Mouse (Mus musculus) MEL (cell line): Measurements from ENCODE around the gene Phlda3. TPM values are rescaled to one million over a fixed set of nuclear protein-coding genes. Genes with fewer than 3 reads are reported as not detected.

ENCODE experiments used
- DNase-seq: peaks from one replicate; pipeline ENCODE4 v3.0.0; 2011; ENCODE audit warnings: low read depth, low spot score
- H3K27ac ChIP-seq: 2 replicates; pipeline ENCODE4 v1.5.1; 2012; ENCODE audit warnings: low read depth, mild to moderate bottlenecking, control low read depth, low read length, moderate library complexity; ENCODE audit not compliant: control insufficient read depth
- H3K27me3 ChIP-seq, 2 experiments: fragments of 150-350 bp in 1 of 2; sonication (generic) in 1 of 2; 2 replicates each; pipeline ENCODE4 v1.6.1; 2012; ENCODE audit warnings: low read length in 2 of 2, mild to moderate bottlenecking in 2 of 2, improper control_type of control experiment in 1 of 2, moderate library complexity in 1 of 2; ENCODE audit not compliant: insufficient read depth in 2 of 2, control insufficient read depth in 1 of 2
- H3K36me3 ChIP-seq, 2 experiments: 2 replicates each; pipeline ENCODE4 v1.6.1; 2012 to 2014; ENCODE audit warnings: low read length in 2 of 2, improper control_type of control experiment in 1 of 2, inconsistent platforms in 1 of 2, mild to moderate bottlenecking in 1 of 2; ENCODE audit not compliant: insufficient read depth in 2 of 2, control insufficient read depth in 1 of 2
- H3K4me1 ChIP-seq, 2 experiments: fragments of 150-350 bp in 1 of 2; sonication (generic) in 1 of 2; 2 replicates each; pipeline ENCODE4 v1.6.1; 2012; ENCODE audit warnings: low read length in 2 of 2, improper control_type of control experiment in 1 of 2, mild to moderate bottlenecking in 1 of 2; ENCODE audit not compliant: insufficient read depth in 2 of 2, control insufficient read depth in 1 of 2
- H3K4me3 ChIP-seq, 2 experiments: fragments of 150-350 bp in 1 of 2; sonication (generic) in 1 of 2; 2 replicates each; pipeline ENCODE4 v1.5.1; 2012; ENCODE audit warnings: low read depth in 2 of 2, low read length in 2 of 2, mild to moderate bottlenecking in 2 of 2, moderate library complexity in 2 of 2, control low read depth in 1 of 2, improper control_type of control experiment in 1 of 2; ENCODE audit not compliant: control insufficient read depth in 1 of 2, insufficient read depth in 1 of 2
- H3K79me2 ChIP-seq: 2 replicates; pipeline ENCODE4 v1.6.1; 2012; ENCODE audit warnings: mild to moderate bottlenecking, low read length, moderate library complexity; ENCODE audit not compliant: control insufficient read depth, poor library complexity, insufficient read depth
- H3K9ac ChIP-seq: 2 replicates; pipeline ENCODE4 v1.6.1; 2012; ENCODE audit warnings: low read depth, mild to moderate bottlenecking, control low read depth, low read length, moderate library complexity; ENCODE audit not compliant: control insufficient read depth, poor library complexity, severe bottlenecking
- H3K9me3 ChIP-seq: fragments of 150-350 bp; sonication (generic); replicated peaks from 2 replicates; pipeline ENCODE4 v1.6.1; 2012; ENCODE audit warnings: mild to moderate bottlenecking, low read length, improper control_type of control experiment, moderate library complexity; ENCODE audit not compliant: insufficient read depth
- CHD1 ChIP-seq: IDR thresholded peaks from 2 replicates; pipeline ENCODE4 v1.6.1; 2012; ENCODE audit warnings: low read depth, mild to moderate bottlenecking, inconsistent platforms, low read length, improper control_type of control experiment
- CTCF ChIP-seq, 3 experiments: IDR thresholded peaks in 2 of 3; conservative IDR thresholded peaks in 1 of 3; 2 replicates each; pipeline ENCODE4 v1.5.1; 2011 to 2012; ENCODE audit warnings: low read length in 3 of 3, low read depth in 2 of 3, mild to moderate bottlenecking in 2 of 3, improper control_type of control experiment in 1 of 3, inconsistent platforms in 1 of 3, mixed read lengths in 1 of 3, moderate library complexity in 1 of 3; ENCODE audit not compliant: control insufficient read depth in 1 of 3, insufficient read depth in 1 of 3, poor library complexity in 1 of 3, severe bottlenecking in 1 of 3
- E2F4 ChIP-seq: IDR thresholded peaks from 2 replicates; pipeline ENCODE4 v1.6.1; 2011; ENCODE audit warnings: low read depth, low read length, improper control_type of control experiment, borderline replicate concordance
- ELF1 ChIP-seq: IDR thresholded peaks from 2 replicates; pipeline ENCODE4 v1.6.1; 2014; ENCODE audit warnings: low read depth, mild to moderate bottlenecking, inconsistent platforms, low read length, improper control_type of control experiment, moderate library complexity
- GATA1 ChIP-seq: IDR thresholded peaks from 2 replicates; pipeline ENCODE4 v1.6.1; 2011; ENCODE audit warnings: low read depth, low read length, improper control_type of control experiment
- JUND ChIP-seq: IDR thresholded peaks from 2 replicates; pipeline ENCODE4 v1.6.1; 2011; ENCODE audit warnings: low read depth, mild to moderate bottlenecking, improper control_type of control experiment, low read length
- MAFK ChIP-seq: IDR thresholded peaks from 2 replicates; pipeline ENCODE4 v1.6.1; 2011; ENCODE audit warnings: low read depth, mild to moderate bottlenecking, low read length, improper control_type of control experiment, borderline replicate concordance
- MYC ChIP-seq: IDR thresholded peaks from 2 replicates; pipeline ENCODE4 v1.6.1; 2011; ENCODE audit warnings: low read depth, mild to moderate bottlenecking, low read length, improper control_type of control experiment, moderate library complexity
- POLR2A ChIP-seq, 2 experiments: IDR thresholded peaks; 2 replicates each; pipeline ENCODE4 v1.6.1; 2011 to 2012; ENCODE audit warnings: low read length in 2 of 2, mild to moderate bottlenecking in 2 of 2, control low read depth in 1 of 2, improper control_type of control experiment in 1 of 2, low read depth in 1 of 2, moderate library complexity in 1 of 2; ENCODE audit not compliant: control insufficient read depth in 1 of 2, insufficient read depth in 1 of 2, poor library complexity in 1 of 2
- POLR2AphosphoS5 ChIP-seq: IDR thresholded peaks from 2 replicates; pipeline ENCODE4 v1.6.1; 2012; ENCODE audit warnings: low read depth, borderline replicate concordance, mild to moderate bottlenecking, inconsistent platforms, low read length, moderate library complexity, mixed read lengths
- RAD21 ChIP-seq: IDR thresholded peaks from 2 replicates; pipeline ENCODE4 v1.6.1; 2011; ENCODE audit warnings: mild to moderate bottlenecking, low read depth, low read length, improper control_type of control experiment
- SMC3 ChIP-seq: IDR thresholded peaks from 2 replicates; pipeline ENCODE4 v1.6.1; 2011; ENCODE audit warnings: low read depth, low read length, improper control_type of control experiment
- TAL1 ChIP-seq: IDR thresholded peaks from 2 replicates; pipeline ENCODE4 v1.6.1; 2012; ENCODE audit warnings: mild to moderate bottlenecking, inconsistent platforms, low read length, moderate library complexity, mixed read lengths
- TBP ChIP-seq: IDR thresholded peaks from 2 replicates; pipeline ENCODE4 v1.8.0; 2011; ENCODE audit warnings: low read depth, low read length, improper control_type of control experiment
- USF1 ChIP-seq: IDR thresholded peaks from 2 replicates; pipeline ENCODE4 v1.6.1; 2014; ENCODE audit warnings: low read depth, mild to moderate bottlenecking, inconsistent platforms, low read length, improper control_type of control experiment, moderate library complexity
- USF2 ChIP-seq, 2 experiments: IDR thresholded peaks; 2 replicates each; pipeline ENCODE4 v1.6.1; 2011 to 2012; ENCODE audit warnings: improper control_type of control experiment in 2 of 2, low read length in 2 of 2, borderline replicate concordance in 1 of 2, inconsistent platforms in 1 of 2, low read depth in 1 of 2, mild to moderate bottlenecking in 1 of 2; ENCODE audit not compliant: insufficient read depth in 1 of 2
- ZC3H11A ChIP-seq: IDR thresholded peaks from 2 replicates; pipeline ENCODE4 v1.6.1; 2012; ENCODE audit warnings: low read depth, mild to moderate bottlenecking, inconsistent platforms, low read length, improper control_type of control experiment
- ZMIZ1 ChIP-seq: IDR thresholded peaks from 2 replicates; pipeline ENCODE4 v1.6.1; 2012; ENCODE audit warnings: low read depth, mild to moderate bottlenecking, inconsistent platforms, low read length, improper control_type of control experiment, moderate library complexity
- polyA plus RNA-seq, 2 experiments: library from polyadenylated mRNA; stranded (reverse) in 1 of 2; unstranded in 1 of 2; fragments of >175 nt in 1 of 2; fragments of >200 nt in 1 of 2; gene quantifications; 2 replicates each; pipeline versions ENCODE4 v1.2.1 to v1.2.4; 2012; ENCODE audit warnings: low replicate concordance in 2 of 2, low read depth in 1 of 2; ENCODE audit not compliant: insufficient read length in 2 of 2, insufficient read depth in 1 of 2, missing spikeins in 1 of 2
- total RNA-seq: library from RNA; depleted of rRNA; stranded (reverse); fragments of 300-350 nt; gene quantifications from 2 replicates; pipeline ENCODE4 v1.2.3, GENCODE M21; 2012

Phlda3 gene
- total and polyA plus RNA-seq, 3 experiments = 7.7 to 20.0 TPM; not detected in 1

- DNase-seq = no peak
- Histone ChIP-seq H3K36me3 (no peaks in the 10 kb centered on the region), H3K79me2 (no peaks in the 10 kb centered on the region), H3K9me3 (no peaks in the 10 kb centered on the region)
- no peak for TF ChIP-seq USF2 (IDR thresholded peaks at IDR 0.05; ENCODE audit: borderline replicate concordance in 1 of 2, insufficient read depth in 1 of 2, low read depth in 1 of 2, low read length in 2 of 2)
- no peak for TF ChIP-seq ZC3H11A
- TF ChIP-seq, all 39 proteins: peak for 0
- no peak overlapping the region for H3K4me3 ChIP-seq
- H3K27ac ChIP-seq = no peak overlapping the region
- peaks cover 0 to 3% of the 10 kb centered on the region in 2 experiments; a peak in 3 of 4 replicates for H3K27me3 ChIP-seq
- no peak overlapping the region for H3K9ac ChIP-seq
- H3K4me1 ChIP-seq = no peaks in the 10 kb centered on the region; a peak in 1 of 4 replicates
Measured at GRCm38 (mm10) chr1:135807546-135807945, 41.6 kb downstream of the Phlda3 start.

- no peaks in the 10 kb centered on the region for H3K9me3 ChIP-seq
- no peak for DNase-seq
- H3K27ac ChIP-seq = no peak overlapping the region
- H3K4me1 ChIP-seq = no peaks in the 10 kb centered on the region; a peak in 1 of 4 replicates
- H3K36me3 ChIP-seq = no peaks in the 10 kb centered on the region
- peaks cover 0 to 11% of the 10 kb centered on the region in 2 experiments for H3K27me3 ChIP-seq
- H3K9ac ChIP-seq = no peak overlapping the region
- H3K4me3 ChIP-seq = no peak overlapping the region
- H3K79me2 ChIP-seq = no peaks in the 10 kb centered on the region
- TF ChIP-seq CHD1 (no peak), ZC3H11A (no peak), USF2 (IDR thresholded peaks at IDR 0.05; ENCODE audit: borderline replicate concordance in 1 of 2, insufficient read depth in 1 of 2, low read depth in 1 of 2, low read length in 2 of 2) (no peak), ZMIZ1 (no peak), POLR2A (IDR thresholded peaks at IDR 0.05; ENCODE audit: control insufficient read depth in 1 of 2, insufficient read depth in 1 of 2, low read depth in 1 of 2, low read length in 2 of 2, poor library complexity in 1 of 2) (no peak), TAL1 (no peak), JUND (no peak), TBP (no peak), USF1 (no peak), MAFK (no peak), E2F4 (no peak), POLR2AphosphoS5 (no peak), ELF1 (no peak)
- TF ChIP-seq, all 39 proteins: peak for 0
Measured at GRCm38 (mm10) chr1:135810180-135810579, 44.3 kb downstream of the Phlda3 start.

GRCm38 (mm10) chr1:135811016-135811646, 45.2 kb downstream of the Phlda3 start:
- H3K4me1 ChIP-seq = no peaks in the 10 kb centered on the region; a peak in 1 of 4 replicates
- H3K27me3 ChIP-seq = peaks cover 5 to 15% of the 10 kb centered on the region in 2 experiments
- H3K36me3 ChIP-seq = no peaks in the 10 kb centered on the region
- H3K9me3 ChIP-seq = no peaks in the 10 kb centered on the region
- H3K27ac ChIP-seq = no peak overlapping the region
- TF ChIP-seq ZC3H11A (0 out of 2 replicates have a peak, but pooled peaks have one; percentile 12), GATA1 (no peak), CTCF (IDR thresholded peaks at IDR 0.05 in 2 of 3, conservative IDR thresholded peaks at IDR 0.05 in 1 of 3; ENCODE audit: control insufficient read depth in 1 of 3, insufficient read depth in 1 of 3, low read depth in 2 of 3, low read length in 3 of 3, poor library complexity in 1 of 3, severe bottlenecking in 1 of 3) (peak; percentile 89 to 100 (median 91)), RAD21 (peak; percentile 41), JUND (no peak), MYC (no peak), SMC3 (peak; percentile 66)
- H3K79me2 ChIP-seq = no peaks in the 10 kb centered on the region
- no peak overlapping the region for H3K4me3 ChIP-seq
- H3K9ac ChIP-seq = no peak overlapping the region
- DNase-seq = peak; percentile 84
